Mouse (Mus musculus) liver, embryonic 14.5 days (tissue): ENCODE data around the gene Armc2.

Experiments used
- CTCF ChIP-seq: IDR thresholded peaks from 2 replicates; pipeline ENCODE4 v1.5.1; 2016; ENCODE audit warnings: antibody characterized with exemption, low read depth, control low read depth
- EP300 ChIP-seq: IDR thresholded peaks from 2 replicates; pipeline ENCODE4 v1.6.1; 2016; ENCODE audit warnings: antibody characterized with exemption, low read depth

DNA sequence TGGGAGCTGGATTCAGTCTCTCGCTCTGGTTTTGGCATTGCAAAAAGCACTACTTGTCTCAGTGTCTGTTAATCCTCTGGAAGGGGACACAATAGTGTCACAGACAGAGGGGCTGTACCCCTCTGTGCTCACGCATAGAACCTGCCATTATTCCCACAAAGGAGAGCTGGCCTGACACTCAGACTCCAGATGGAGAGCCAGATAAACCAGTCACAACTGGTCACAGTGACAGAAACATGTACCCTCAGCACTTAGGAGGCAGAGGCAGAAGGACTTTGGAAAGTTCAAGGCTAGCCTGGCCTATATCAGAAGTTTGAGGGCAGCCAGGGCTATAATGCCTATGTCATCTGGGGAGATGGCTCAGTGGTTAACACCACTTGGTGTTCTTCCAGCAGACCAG is 23.2 kb downstream of the Armc2 start:
- TF ChIP-seq EP300 (no peak), CTCF (no peak)
